Mouse (Mus musculus) 416B (cell line): ENCODE measurements at regions not wholly inside any gene's neighbourhood (a gene's known extent, or its start where the extent isn't known, plus 50 kb on each side); places are given as distances from the start of the nearest gene placed in this dataset.
A peak's percentile ranks its signal among the peaks of the same experiment; 100 is the strongest.
"Not testable (repeated sequence)": the region's sequence is repeated elsewhere in the genome, so short reads cannot be mapped to it uniquely, and the experiment has no call there.

Source experiments
- DNase-seq: peaks from one replicate; pipeline ENCODE4 v3.0.0; 2011; ENCODE audit warnings: low read depth

GRCm38 (mm10) chr1:113550172-113550571, 1685.5 kb upstream of the Dsel start:
- DNase-seq, result no peak

GRCm38 (mm10) chr1:113539981-113540380, 1675.3 kb upstream of the Dsel start:
- DNase-seq, result no peak

- peak; percentile 4 for DNase-seq
Measured at GRCm38 (mm10) chr1:113530553-113530952, 1665.8 kb upstream of the Dsel start.

- DNase-seq, result no peak
Measured at GRCm38 (mm10) chr1:113495987-113496386, 1631.3 kb upstream of the Dsel start.

DNA sequence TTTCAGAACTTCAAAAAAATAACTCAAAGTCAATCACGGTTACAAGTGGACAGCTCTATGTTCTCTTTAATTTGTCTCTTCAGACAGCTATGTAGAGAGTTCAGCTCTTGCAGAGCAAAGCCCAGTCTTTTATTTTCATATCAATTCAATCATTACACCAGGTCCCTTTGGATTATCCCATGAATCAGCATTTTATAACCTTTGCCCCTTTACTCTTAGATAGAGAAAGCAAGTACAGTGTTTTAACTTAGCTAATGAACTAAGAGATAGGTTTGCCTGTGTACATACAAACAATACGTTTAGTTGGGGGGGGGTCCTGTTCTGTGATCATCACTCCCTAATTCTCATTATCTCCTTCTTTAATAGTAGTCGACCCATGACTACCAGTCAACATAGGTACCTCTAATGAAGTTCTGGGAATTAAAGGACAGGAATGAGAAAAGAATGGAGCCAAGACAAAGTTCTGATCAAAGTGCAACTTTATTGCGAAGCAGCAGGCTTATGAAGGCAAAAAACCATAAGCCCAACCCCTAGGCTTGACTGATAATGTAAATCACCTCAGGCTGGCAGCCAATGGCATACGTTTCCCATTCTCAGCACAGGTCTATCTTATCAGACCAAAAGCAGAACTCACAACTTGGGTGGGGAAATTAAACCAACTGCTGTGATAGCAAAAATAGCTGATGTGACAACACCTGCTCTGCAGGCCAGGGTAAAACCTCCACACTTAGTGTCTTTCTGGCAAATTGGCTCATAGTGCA, 1625.7 kb upstream of the Dsel start:
- no peak for DNase-seq

DNA sequence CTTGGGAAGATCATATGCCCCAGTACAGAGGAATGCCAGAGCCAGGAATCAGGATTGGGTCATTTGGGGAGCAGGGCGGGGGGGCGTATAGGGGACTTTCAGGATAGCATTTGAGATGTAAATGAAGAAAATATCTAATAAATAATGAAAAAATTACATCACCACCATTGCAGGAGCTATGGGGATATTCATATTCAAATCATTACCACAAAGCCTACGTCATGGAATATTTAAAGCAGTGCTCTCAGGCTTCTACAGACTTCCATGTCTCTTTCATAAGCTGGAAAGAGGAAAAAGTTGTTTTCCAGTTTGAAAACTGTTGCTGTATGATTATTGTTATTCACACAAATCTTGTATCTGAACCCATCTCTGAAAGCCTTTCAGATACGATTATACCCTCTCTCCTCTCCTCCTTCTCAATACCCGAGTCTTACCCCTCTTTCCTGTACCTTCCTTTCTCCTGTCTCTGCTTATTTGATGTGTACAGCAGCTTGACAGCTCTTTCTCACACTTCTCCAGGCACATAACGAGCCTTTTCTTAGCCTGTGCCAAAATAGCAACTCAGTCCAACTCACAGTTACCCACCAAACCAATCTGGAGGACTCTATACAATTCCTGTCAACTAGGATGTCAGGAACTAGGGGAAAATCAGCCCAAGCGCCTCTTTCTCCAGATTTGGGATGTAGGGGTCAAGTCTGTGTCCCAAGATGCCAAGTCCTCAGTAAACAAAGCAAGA, 1592.0 kb upstream of the Dsel start:
- DNase-seq, result no peak

DNA sequence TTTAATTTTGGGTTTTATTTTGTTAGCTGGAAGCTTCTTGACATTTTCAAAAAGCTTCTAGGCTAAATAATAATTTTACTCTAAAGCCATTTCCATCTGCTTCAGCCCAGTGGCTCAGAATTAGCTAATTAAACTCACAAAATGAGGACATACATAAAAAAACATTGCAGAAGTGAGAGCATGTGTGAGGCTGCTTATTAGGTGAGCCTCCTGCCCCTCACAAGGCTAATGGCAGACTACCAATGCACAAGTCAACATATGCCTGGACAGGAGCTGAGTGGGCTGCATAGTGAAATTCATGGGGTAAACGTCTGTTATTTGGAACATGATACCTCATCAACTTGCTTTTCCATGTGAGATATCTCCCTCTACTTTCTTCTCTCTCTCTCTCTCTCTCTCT, 1569.0 kb upstream of the Dsel start:
- no peak for DNase-seq

- DNase-seq, result no peak
Measured at GRCm38 (mm10) chr1:113431266-113431665, 1566.5 kb upstream of the Dsel start.

DNA sequence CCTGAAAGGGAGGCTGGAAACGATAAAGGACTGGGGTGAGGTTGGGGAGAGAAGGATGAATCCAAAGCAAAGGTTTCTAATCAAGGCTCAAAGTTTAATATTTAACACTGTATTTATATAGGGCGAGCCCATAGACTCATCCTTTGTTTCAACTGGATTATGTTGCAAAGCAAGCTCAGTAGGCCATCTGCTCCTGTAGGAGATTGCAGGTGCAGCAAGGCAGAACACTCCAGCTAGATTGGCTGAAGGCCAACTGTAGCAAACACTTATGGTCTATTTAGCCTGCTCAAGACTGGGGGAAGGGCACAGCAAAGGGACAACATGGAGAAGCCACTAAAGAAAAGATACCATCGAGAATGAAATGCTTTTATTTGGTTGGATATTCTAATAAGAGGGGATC, 1548.1 kb upstream of the Dsel start:
- DNase-seq, result no peak

DNA sequence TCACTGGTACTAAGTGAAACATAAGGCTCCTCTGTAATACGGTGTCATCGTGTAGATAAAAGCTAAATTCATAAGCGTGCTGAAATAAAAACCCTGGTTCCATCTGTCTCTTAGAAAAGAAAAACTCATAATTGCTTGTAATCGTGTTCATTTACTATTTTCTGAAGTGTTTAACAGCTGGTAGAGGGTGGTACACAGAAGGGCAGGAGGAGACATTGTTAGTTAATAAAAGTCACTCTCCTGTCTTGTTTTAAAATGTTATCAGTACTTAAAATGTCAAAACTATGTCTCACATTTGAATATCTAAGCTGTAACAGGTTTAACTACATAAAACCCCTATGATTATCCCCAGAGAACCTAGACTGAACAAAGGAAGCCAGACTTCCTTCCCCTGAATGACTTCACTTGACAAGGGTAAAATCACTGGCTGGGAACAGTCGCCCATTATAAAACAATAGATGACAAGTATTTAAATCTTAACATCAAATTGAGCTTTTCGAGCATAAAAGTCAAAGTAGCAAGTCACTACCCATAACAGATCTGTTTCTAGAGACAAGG, 1530.6 kb upstream of the Dsel start:
- no peak for DNase-seq

DNA sequence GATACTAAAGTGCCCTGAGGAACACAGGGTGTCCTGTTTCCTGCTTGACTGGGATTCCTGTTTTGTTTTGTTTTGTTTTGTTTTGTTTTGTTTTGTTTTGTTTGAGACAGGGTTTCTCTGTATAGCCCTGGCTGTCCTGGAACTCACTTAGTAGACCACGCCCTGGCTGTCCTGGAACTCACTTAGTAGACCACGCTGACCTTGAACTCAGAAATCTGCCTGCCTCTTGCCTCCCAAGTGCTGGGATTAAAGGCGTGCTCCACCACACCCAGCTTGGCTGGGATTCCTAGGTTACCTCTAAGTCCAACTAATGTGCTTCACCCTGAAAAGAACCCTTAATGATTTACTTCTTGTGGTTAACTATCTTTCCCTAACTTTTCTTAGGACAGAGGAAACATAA, 1529.6 kb upstream of the Dsel start:
- DNase-seq, result not testable (repeated sequence)

- no peak for DNase-seq
Measured at GRCm38 (mm10) chr1:113392962-113393361, 1528.2 kb upstream of the Dsel start.

DNA sequence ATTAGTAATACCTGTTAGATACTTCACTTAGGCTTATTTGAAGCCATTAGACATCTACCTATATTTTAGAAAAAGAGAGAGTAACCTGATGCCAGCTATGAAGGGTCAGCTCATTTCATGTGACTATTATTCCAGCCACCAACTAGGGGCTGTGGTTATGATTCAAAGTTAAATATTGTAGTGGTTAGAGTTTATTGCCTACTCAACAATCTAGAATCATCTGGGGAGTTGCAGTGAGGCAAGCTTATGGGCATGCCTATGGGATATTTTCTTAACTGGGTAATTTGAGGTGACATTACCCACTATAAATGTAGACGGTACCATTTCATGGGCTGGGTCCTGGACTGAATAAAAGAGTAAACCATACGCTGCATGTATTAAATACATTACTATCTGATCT, 1525.2 kb upstream of the Dsel start:
- no peak for DNase-seq

- no peak for DNase-seq
Measured at GRCm38 (mm10) chr1:113384888-113385430, 1520.2 kb upstream of the Dsel start.

- no peak for DNase-seq
Measured at GRCm38 (mm10) chr1:113383717-113384116, 1519.0 kb upstream of the Dsel start.

DNA sequence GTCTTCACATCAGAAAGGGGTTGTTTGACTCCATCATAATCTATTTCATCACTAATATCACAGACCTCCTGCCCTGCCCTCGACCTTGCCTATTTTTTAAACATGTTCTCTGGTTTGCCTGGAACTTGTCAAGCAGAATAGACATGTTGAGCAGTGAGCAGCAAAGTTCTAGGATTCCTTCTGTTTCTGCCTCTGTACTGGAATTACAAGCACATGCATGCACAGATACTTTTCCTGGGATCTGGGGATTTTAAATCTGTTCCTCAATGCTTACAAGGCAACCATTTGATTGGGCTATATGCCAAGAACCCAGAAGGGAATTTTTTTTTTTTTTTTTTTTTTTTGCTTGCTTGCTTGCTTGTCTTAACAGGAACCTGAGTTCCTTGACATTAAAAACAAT, 1508.0 kb upstream of the Dsel start:
- no peak for DNase-seq

DNA sequence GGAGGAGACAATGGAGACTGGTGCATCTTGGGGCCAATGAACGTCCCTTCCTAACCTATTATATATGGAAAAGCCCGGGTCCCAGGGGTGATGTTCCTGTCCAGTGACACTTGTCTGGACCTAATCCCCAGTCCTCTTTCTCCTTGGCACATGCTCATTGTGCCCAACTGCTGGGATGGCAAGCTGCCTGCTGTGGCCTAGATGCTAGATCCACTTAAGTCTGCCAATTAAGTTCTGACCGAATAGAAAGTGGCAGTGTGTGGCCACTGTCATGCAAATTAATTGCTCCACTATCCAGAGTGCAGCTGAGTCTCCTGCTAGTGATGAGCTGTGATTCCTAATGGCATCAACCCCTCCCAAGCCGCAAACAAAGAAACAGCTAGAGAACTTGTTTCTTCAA, 1493.5 kb upstream of the Dsel start:
- DNase-seq, result no peak

- DNase-seq, result peak; percentile 0
Measured at GRCm38 (mm10) chr1:113308037-113308436, 1443.3 kb upstream of the Dsel start.

DNA sequence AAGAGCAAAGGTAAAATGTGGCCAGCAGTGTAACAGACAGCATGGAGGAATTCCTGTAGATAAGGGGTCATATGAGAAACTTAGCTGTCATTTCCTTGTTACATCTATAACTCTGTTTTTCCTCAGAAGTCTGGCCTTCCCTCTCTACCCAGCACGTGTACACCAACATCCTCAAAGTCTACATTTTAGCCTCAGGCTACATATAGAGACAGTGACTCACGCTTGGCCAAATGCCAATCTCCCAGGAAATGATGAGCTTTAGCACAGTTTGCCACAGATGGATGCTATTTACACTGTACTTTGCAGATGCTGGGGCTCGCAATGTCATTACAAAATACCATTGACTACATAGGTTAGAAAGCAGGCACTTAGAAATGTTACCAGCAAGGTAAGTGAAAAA, 1433.1 kb upstream of the Dsel start:
- no peak for DNase-seq

DNA sequence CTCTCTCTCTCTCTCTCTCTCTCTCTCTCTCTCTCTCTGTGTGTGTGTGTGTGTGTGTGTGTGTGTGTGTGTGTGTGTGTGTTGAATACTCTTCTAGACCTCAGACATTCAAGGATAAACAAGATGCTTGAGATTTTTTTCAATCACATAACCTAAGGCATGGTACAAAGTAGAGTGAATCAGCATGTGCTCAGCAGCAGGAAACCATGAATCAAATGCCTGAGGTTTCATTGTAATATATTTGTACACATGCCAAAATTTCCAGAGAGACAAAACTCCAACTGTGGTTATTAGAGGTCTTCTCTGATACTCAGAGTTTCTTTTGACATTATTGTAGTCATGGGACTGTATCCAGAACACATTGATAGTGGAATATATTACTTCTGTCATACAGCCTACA, 1423.5 kb upstream of the Dsel start:
- DNase-seq, result no peak

DNA sequence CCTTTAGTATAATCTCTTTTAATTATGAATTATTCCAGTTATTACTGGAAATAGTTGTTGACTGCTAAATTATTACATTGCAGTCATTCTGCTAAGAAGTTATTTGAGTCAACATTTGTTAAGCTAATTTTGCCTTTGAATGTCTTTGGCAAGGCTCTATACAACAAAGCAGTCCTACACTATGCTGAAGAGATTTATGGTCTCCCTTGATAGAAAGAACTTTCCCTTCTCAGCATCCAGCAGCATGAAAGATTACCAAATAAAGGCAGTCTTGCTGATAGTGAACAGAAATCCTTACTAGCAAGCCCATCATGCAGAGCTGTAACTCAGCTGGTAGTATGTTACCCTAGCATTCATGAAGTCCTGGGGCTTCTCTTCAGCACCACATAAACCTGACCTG, 1419.4 kb upstream of the Dsel start:
- DNase-seq, result no peak

DNA sequence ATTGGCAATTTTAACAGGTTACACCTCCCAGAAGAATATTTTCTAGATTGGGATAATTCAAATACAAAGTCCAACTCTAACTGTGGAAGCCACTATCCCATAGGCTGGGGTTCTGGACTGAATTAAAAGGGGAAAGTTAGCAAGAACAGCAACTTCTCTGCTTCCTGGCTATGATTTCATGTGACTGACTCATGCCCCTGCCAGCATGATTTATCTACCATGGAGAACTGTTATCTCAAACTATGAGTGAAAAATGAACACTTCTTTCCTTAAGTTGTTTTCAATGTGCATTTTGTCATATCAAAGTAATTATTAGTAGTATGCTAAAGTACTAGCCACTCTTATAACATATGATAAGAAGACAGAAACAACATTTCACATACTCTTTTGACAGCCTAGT, 1394.7 kb upstream of the Dsel start:
- no peak for DNase-seq

GRCm38 (mm10) chr1:113247325-113247724, 1382.6 kb upstream of the Dsel start:
- DNase-seq, result peak; percentile 29
